Mouse (Mus musculus): ENCODE results near the gene Gm11639.

DNA sequence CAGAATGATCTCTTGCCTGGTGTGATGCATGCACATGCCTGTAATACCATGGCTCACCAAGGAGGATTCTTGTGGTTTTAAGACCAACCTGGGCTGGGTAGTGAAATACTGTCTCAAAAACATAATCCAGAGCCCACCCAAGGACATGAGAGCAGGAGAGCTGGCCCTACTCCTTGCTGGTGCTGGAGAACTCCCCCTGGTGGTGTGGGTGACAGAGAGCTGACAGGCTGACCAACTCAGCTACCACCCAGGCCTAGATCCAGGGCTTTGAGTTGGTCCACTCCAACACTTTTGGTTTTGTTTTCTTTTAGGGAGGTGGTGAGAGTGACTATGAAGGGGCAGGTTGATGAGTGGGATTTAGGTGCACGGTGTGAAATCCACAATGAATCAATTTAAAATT is 349.6 kb downstream of the Gm11639 start:
- TF ChIP-seq CTCF (IDR thresholded peaks at IDR 0.05): no peak
- no peak for TF ChIP-seq POLR2A (IDR thresholded peaks at IDR 0.05; ENCODE audit: insufficient read depth, low read depth, low read length)
- TF ChIP-seq EP300 (IDR thresholded peaks at IDR 0.05; ENCODE audit: insufficient read depth, low read depth, low read length): no peak
